Mouse (Mus musculus): ENCODE data around the gene Myt1l. TPM values are rescaled to one million over a fixed set of nuclear protein-coding genes. Genes with fewer than 3 reads are reported as not detected.

The Myt1l gene
- polyA plus RNA-seq, 1 experiment, result 0.11 TPM

GRCm38 (mm10) chr12:29627956-29628750 is 100.0 kb downstream of the Myt1l start:
- no peak overlapping the region for H3K4me3 ChIP-seq (ENCODE audit: control insufficient read depth, insufficient read depth, low read length)
- no peak overlapping the region for H3K27ac ChIP-seq (ENCODE audit: control insufficient read depth, insufficient read depth, low read length)
- H3K4me1 ChIP-seq (replicated peaks; ENCODE audit: control insufficient read depth, insufficient read depth, low read length), result no peaks in the 10 kb centered on the region
- no peak for TF ChIP-seq POLR2A (IDR thresholded peaks at IDR 0.05; ENCODE audit: control insufficient read depth, extremely low read depth, insufficient read depth, low read length, poor library complexity)
- TF ChIP-seq CTCF (IDR thresholded peaks at IDR 0.05; ENCODE audit: borderline replicate concordance, control insufficient read depth, extremely low read depth, insufficient read depth, low read length, poor library complexity), result no peak
- H3K27me3 ChIP-seq (ENCODE audit: control insufficient read depth, insufficient read depth, low read length), result no peaks in the 10 kb centered on the region
- DNase-seq, result no peak
- H3K36me3 ChIP-seq (ENCODE audit: control insufficient read depth, insufficient read depth, low read length), result no peaks in the 10 kb centered on the region
- WGBS, result 74% methylated on average over 15 of the region's 15 CpGs

- H3K4me3 ChIP-seq (ENCODE audit: control insufficient read depth, insufficient read depth, low read length), result no peak overlapping the region
- H3K4me1 ChIP-seq (replicated peaks; ENCODE audit: control insufficient read depth, insufficient read depth, low read length), result no peaks in the 10 kb centered on the region
- no peaks in the 10 kb centered on the region for H3K36me3 ChIP-seq (ENCODE audit: control insufficient read depth, insufficient read depth, low read length)
- DNase-seq, result no peak
- H3K27me3 ChIP-seq (ENCODE audit: control insufficient read depth, insufficient read depth, low read length), result no peaks in the 10 kb centered on the region
- TF ChIP-seq POLR2A (IDR thresholded peaks at IDR 0.05; ENCODE audit: control insufficient read depth, extremely low read depth, insufficient read depth, low read length, poor library complexity) (no peak), CTCF (IDR thresholded peaks at IDR 0.05; ENCODE audit: borderline replicate concordance, control insufficient read depth, extremely low read depth, insufficient read depth, low read length, poor library complexity) (no peak)
- 93% methylated on average over 10 of the region's 10 CpGs for WGBS
- no peak overlapping the region for H3K27ac ChIP-seq (ENCODE audit: control insufficient read depth, insufficient read depth, low read length)
Measured at GRCm38 (mm10) chr12:29629875-29630538, 101.8 kb downstream of the Myt1l start.

GRCm38 (mm10) chr12:29634509-29634908 is 106.3 kb downstream of the Myt1l start:
- Histone ChIP-seq H3K4me1 (replicated peaks; ENCODE audit: control insufficient read depth, insufficient read depth, low read length) (no peaks in the 10 kb centered on the region), H3K27me3 (ENCODE audit: control insufficient read depth, insufficient read depth, low read length) (no peaks in the 10 kb centered on the region), H3K27ac (ENCODE audit: control insufficient read depth, insufficient read depth, low read length) (no peak overlapping the region), H3K4me3 (ENCODE audit: control insufficient read depth, insufficient read depth, low read length) (no peak overlapping the region), H3K36me3 (ENCODE audit: control insufficient read depth, insufficient read depth, low read length) (no peaks in the 10 kb centered on the region)
- DNase-seq, result no peak
- WGBS, result 90% methylated on average over 2 of the region's 2 CpGs
- TF ChIP-seq CTCF (IDR thresholded peaks at IDR 0.05; ENCODE audit: borderline replicate concordance, control insufficient read depth, extremely low read depth, insufficient read depth, low read length, poor library complexity) (no peak), POLR2A (IDR thresholded peaks at IDR 0.05; ENCODE audit: control insufficient read depth, extremely low read depth, insufficient read depth, low read length, poor library complexity) (no peak)

- DNase-seq, result no peak
- Histone ChIP-seq H3K36me3 (ENCODE audit: control insufficient read depth, insufficient read depth, low read length) (no peaks in the 10 kb centered on the region), H3K4me1 (replicated peaks; ENCODE audit: control insufficient read depth, insufficient read depth, low read length) (no peaks in the 10 kb centered on the region), H3K27me3 (ENCODE audit: control insufficient read depth, insufficient read depth, low read length) (no peaks in the 10 kb centered on the region), H3K4me3 (ENCODE audit: control insufficient read depth, insufficient read depth, low read length) (no peak overlapping the region), H3K27ac (ENCODE audit: control insufficient read depth, insufficient read depth, low read length) (no peak overlapping the region)
- TF ChIP-seq POLR2A (IDR thresholded peaks at IDR 0.05; ENCODE audit: control insufficient read depth, extremely low read depth, insufficient read depth, low read length, poor library complexity) (no peak), CTCF (IDR thresholded peaks at IDR 0.05; ENCODE audit: borderline replicate concordance, control insufficient read depth, extremely low read depth, insufficient read depth, low read length, poor library complexity) (no peak)
- WGBS, result 87% methylated on average over 11 of the region's 11 CpGs
Measured at GRCm38 (mm10) chr12:29639543-29640196, 111.5 kb downstream of the Myt1l start.

- no peak overlapping the region for H3K27ac ChIP-seq (ENCODE audit: control insufficient read depth, insufficient read depth, low read length)
- WGBS, result 82% methylated on average over 1 of the region's 1 CpGs
- TF ChIP-seq CTCF (IDR thresholded peaks at IDR 0.05; ENCODE audit: borderline replicate concordance, control insufficient read depth, extremely low read depth, insufficient read depth, low read length, poor library complexity) (no peak), POLR2A (IDR thresholded peaks at IDR 0.05; ENCODE audit: control insufficient read depth, extremely low read depth, insufficient read depth, low read length, poor library complexity) (no peak)
- no peak overlapping the region for H3K4me3 ChIP-seq (ENCODE audit: control insufficient read depth, insufficient read depth, low read length)
- H3K4me1 ChIP-seq (replicated peaks; ENCODE audit: control insufficient read depth, insufficient read depth, low read length), result no peaks in the 10 kb centered on the region
- H3K27me3 ChIP-seq (ENCODE audit: control insufficient read depth, insufficient read depth, low read length), result no peaks in the 10 kb centered on the region
- H3K36me3 ChIP-seq (ENCODE audit: control insufficient read depth, insufficient read depth, low read length), result no peaks in the 10 kb centered on the region
- DNase-seq, result no peak
Measured at GRCm38 (mm10) chr12:29640201-29640600, 112.0 kb downstream of the Myt1l start.

GRCm38 (mm10) chr12:29642915-29643314 is 114.7 kb downstream of the Myt1l start:
- Histone ChIP-seq H3K4me1 (replicated peaks; ENCODE audit: control insufficient read depth, insufficient read depth, low read length) (no peaks in the 10 kb centered on the region), H3K27me3 (ENCODE audit: control insufficient read depth, insufficient read depth, low read length) (no peaks in the 10 kb centered on the region), H3K4me3 (ENCODE audit: control insufficient read depth, insufficient read depth, low read length) (no peak overlapping the region), H3K36me3 (ENCODE audit: control insufficient read depth, insufficient read depth, low read length) (no peaks in the 10 kb centered on the region), H3K27ac (ENCODE audit: control insufficient read depth, insufficient read depth, low read length) (no peak overlapping the region)
- no peak for DNase-seq
- 44% methylated on average over 4 of the region's 4 CpGs for WGBS
- TF ChIP-seq POLR2A (IDR thresholded peaks at IDR 0.05; ENCODE audit: control insufficient read depth, extremely low read depth, insufficient read depth, low read length, poor library complexity) (no peak), CTCF (IDR thresholded peaks at IDR 0.05; ENCODE audit: borderline replicate concordance, control insufficient read depth, extremely low read depth, insufficient read depth, low read length, poor library complexity) (no peak)

All from thymus, adult 2 months (tissue).